Mouse (Mus musculus): Measurements from ENCODE around the gene Gm7137.

DNA sequence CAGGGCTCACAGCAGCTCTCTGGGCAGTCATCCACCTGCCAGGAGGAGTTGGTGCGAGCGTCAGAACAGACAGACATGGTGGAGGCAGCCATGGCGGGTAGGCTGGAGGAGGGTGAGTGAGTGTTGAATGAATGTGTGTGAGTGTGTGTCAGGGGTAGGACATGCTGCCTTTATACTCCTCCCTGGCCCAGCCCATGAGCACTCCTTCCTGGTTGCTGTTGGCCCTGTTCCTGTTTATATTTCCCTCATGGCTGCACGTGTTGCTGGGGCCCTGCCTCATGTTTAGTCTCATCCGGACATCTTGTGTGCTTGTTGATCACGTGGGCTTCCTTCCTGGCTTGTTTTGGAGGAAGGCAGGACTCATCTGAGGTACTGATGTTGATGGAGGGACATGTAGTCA is 39.0 kb upstream of the Gm7137 start, which contains the start of gene Krtap10-4:
- TF ChIP-seq CTCF (IDR thresholded peaks at IDR 0.05; ENCODE audit: low read depth, low read length) (no peak), POLR2A (IDR thresholded peaks at IDR 0.05; ENCODE audit: insufficient read depth, low read length) (no peak), EP300 (IDR thresholded peaks at IDR 0.05; ENCODE audit: insufficient read depth, low read depth, low read length) (no peak)
